Mouse (Mus musculus): ENCODE results near the gene Nrxn2. TPM values are rescaled to one million over a fixed set of nuclear protein-coding genes. Genes with fewer than 3 reads are reported as not detected.

Nrxn2 gene
- polyA plus RNA-seq, 1 experiment = 0.09 TPM

GRCm38 (mm10) chr19:6407109-6407508 lies 11.4 kb upstream of the Nrxn2 start:
- H3K79me3 ChIP-seq (ENCODE audit: low read depth) = no peaks in the 10 kb centered on the region
- no peak for TF ChIP-seq MYOG (IDR thresholded peaks at IDR 0.05; ENCODE audit: control insufficient read depth, extremely low read depth, insufficient read length)
- TF ChIP-seq CEBPB (IDR thresholded peaks at IDR 0.05; ENCODE audit: low read depth) = no peak
- TF ChIP-seq CTCF (IDR thresholded peaks at IDR 0.05; ENCODE audit: control insufficient read depth, insufficient read depth, insufficient read length) = no peak
- no peak for TF ChIP-seq USF1 (IDR thresholded peaks at IDR 0.05; ENCODE audit: low read depth)
- no peaks in the 10 kb centered on the region for H3K36me3 ChIP-seq (ENCODE audit: control insufficient read depth, insufficient read depth)
- H3K79me2 ChIP-seq (ENCODE audit: control insufficient read depth, insufficient read depth) = no peaks in the 10 kb centered on the region
- no peak overlapping the region for H3ac ChIP-seq (ENCODE audit: control insufficient read depth, insufficient read length, low read depth)
- peaks cover 53% of the 10 kb centered on the region for H3K27me3 ChIP-seq (ENCODE audit: control insufficient read depth, insufficient read depth, insufficient read length)
- no peak overlapping the region for H3K4me3 ChIP-seq (ENCODE audit: insufficient read depth, poor library complexity, severe bottlenecking)

- TF ChIP-seq CEBPB (IDR thresholded peaks at IDR 0.05; ENCODE audit: low read depth) (no peak), MAX (IDR thresholded peaks at IDR 0.05) (no peak), USF1 (IDR thresholded peaks at IDR 0.05; ENCODE audit: low read depth) (no peak), MYOG (IDR thresholded peaks at IDR 0.05; ENCODE audit: control insufficient read depth, extremely low read depth, insufficient read length) (no peak), CTCF (IDR thresholded peaks at IDR 0.05; ENCODE audit: control insufficient read depth, insufficient read depth, insufficient read length) (no peak), MYOD1 (IDR thresholded peaks at IDR 0.05; ENCODE audit: control insufficient read depth, insufficient read length, low read depth) (no peak), FOSL1 (IDR thresholded peaks at IDR 0.05; ENCODE audit: insufficient read depth, low read length, poor library complexity, severe bottlenecking) (no peak)
- Histone ChIP-seq H3K36me3 (ENCODE audit: control insufficient read depth, insufficient read depth) (no peaks in the 10 kb centered on the region), H3K79me3 (ENCODE audit: low read depth) (no peaks in the 10 kb centered on the region), H3K79me2 (ENCODE audit: control insufficient read depth, insufficient read depth) (no peaks in the 10 kb centered on the region), H3K27me3 (ENCODE audit: control insufficient read depth, insufficient read depth, insufficient read length) (peaks cover 54% of the 10 kb centered on the region), H3ac (ENCODE audit: control insufficient read depth, insufficient read length, low read depth) (no peak overlapping the region), H3K4me3 (ENCODE audit: insufficient read depth, poor library complexity, severe bottlenecking) (no peak overlapping the region)
Measured at GRCm38 (mm10) chr19:6407816-6408510, 10.6 kb upstream of the Nrxn2 start.

- Histone ChIP-seq H3K79me3 (ENCODE audit: low read depth) (no peaks in the 10 kb centered on the region), H3K79me2 (ENCODE audit: control insufficient read depth, insufficient read depth) (no peaks in the 10 kb centered on the region), H3ac (ENCODE audit: control insufficient read depth, insufficient read length, low read depth) (no peak overlapping the region), H3K4me3 (ENCODE audit: insufficient read depth, poor library complexity, severe bottlenecking) (no peak overlapping the region), H3K36me3 (ENCODE audit: control insufficient read depth, insufficient read depth) (no peaks in the 10 kb centered on the region), H3K27me3 (ENCODE audit: control insufficient read depth, insufficient read depth, insufficient read length) (peaks cover 62% of the 10 kb centered on the region)
- TF ChIP-seq MAX (IDR thresholded peaks at IDR 0.05) (no peak), FOSL1 (IDR thresholded peaks at IDR 0.05; ENCODE audit: insufficient read depth, low read length, poor library complexity, severe bottlenecking) (no peak), CTCF (IDR thresholded peaks at IDR 0.05; ENCODE audit: control insufficient read depth, insufficient read depth, insufficient read length) (no peak), CEBPB (IDR thresholded peaks at IDR 0.05; ENCODE audit: low read depth) (no peak), MYOG (IDR thresholded peaks at IDR 0.05; ENCODE audit: control insufficient read depth, extremely low read depth, insufficient read length) (no peak), USF1 (IDR thresholded peaks at IDR 0.05; ENCODE audit: low read depth) (no peak), MYOD1 (IDR thresholded peaks at IDR 0.05; ENCODE audit: control insufficient read depth, insufficient read length, low read depth) (no peak)
Measured at GRCm38 (mm10) chr19:6408749-6409148, 9.8 kb upstream of the Nrxn2 start.

GRCm38 (mm10) chr19:6409176-6409575 lies 9.4 kb upstream of the Nrxn2 start:
- no peaks in the 10 kb centered on the region for H3K79me2 ChIP-seq (ENCODE audit: control insufficient read depth, insufficient read depth)
- no peak for TF ChIP-seq MYOG (IDR thresholded peaks at IDR 0.05; ENCODE audit: control insufficient read depth, extremely low read depth, insufficient read length)
- no peak for TF ChIP-seq USF1 (IDR thresholded peaks at IDR 0.05; ENCODE audit: low read depth)
- no peak for TF ChIP-seq CTCF (IDR thresholded peaks at IDR 0.05; ENCODE audit: control insufficient read depth, insufficient read depth, insufficient read length)
- no peak for TF ChIP-seq CEBPB (IDR thresholded peaks at IDR 0.05; ENCODE audit: low read depth)
- no peak for TF ChIP-seq MAX (IDR thresholded peaks at IDR 0.05)
- no peak for TF ChIP-seq FOSL1 (IDR thresholded peaks at IDR 0.05; ENCODE audit: insufficient read depth, low read length, poor library complexity, severe bottlenecking)
- no peak for TF ChIP-seq MYOD1 (IDR thresholded peaks at IDR 0.05; ENCODE audit: control insufficient read depth, insufficient read length, low read depth)
- peaks cover 66% of the 10 kb centered on the region for H3K27me3 ChIP-seq (ENCODE audit: control insufficient read depth, insufficient read depth, insufficient read length)
- no peak overlapping the region for H3ac ChIP-seq (ENCODE audit: control insufficient read depth, insufficient read length, low read depth)
- no peaks in the 10 kb centered on the region for H3K79me3 ChIP-seq (ENCODE audit: low read depth)
- H3K4me3 ChIP-seq (ENCODE audit: insufficient read depth, poor library complexity, severe bottlenecking) = no peak overlapping the region
- H3K36me3 ChIP-seq (ENCODE audit: control insufficient read depth, insufficient read depth) = no peaks in the 10 kb centered on the region

GRCm38 (mm10) chr19:6409936-6410335 lies 8.6 kb upstream of the Nrxn2 start:
- H3K4me3 ChIP-seq (ENCODE audit: insufficient read depth, poor library complexity, severe bottlenecking) = no peak overlapping the region
- no peaks in the 10 kb centered on the region for H3K79me2 ChIP-seq (ENCODE audit: control insufficient read depth, insufficient read depth)
- no peak for TF ChIP-seq MAX (IDR thresholded peaks at IDR 0.05)
- no peak for TF ChIP-seq USF1 (IDR thresholded peaks at IDR 0.05; ENCODE audit: low read depth)
- no peak for TF ChIP-seq MYOD1 (IDR thresholded peaks at IDR 0.05; ENCODE audit: control insufficient read depth, insufficient read length, low read depth)
- TF ChIP-seq CEBPB (IDR thresholded peaks at IDR 0.05; ENCODE audit: low read depth) = no peak
- TF ChIP-seq CTCF (IDR thresholded peaks at IDR 0.05; ENCODE audit: control insufficient read depth, insufficient read depth, insufficient read length) = no peak
- no peak for TF ChIP-seq FOSL1 (IDR thresholded peaks at IDR 0.05; ENCODE audit: insufficient read depth, low read length, poor library complexity, severe bottlenecking)
- no peak for TF ChIP-seq MYOG (IDR thresholded peaks at IDR 0.05; ENCODE audit: control insufficient read depth, extremely low read depth, insufficient read length)
- no peak overlapping the region for H3ac ChIP-seq (ENCODE audit: control insufficient read depth, insufficient read length, low read depth)
- peaks cover 65% of the 10 kb centered on the region for H3K27me3 ChIP-seq (ENCODE audit: control insufficient read depth, insufficient read depth, insufficient read length)
- H3K79me3 ChIP-seq (ENCODE audit: low read depth) = no peaks in the 10 kb centered on the region
- no peaks in the 10 kb centered on the region for H3K36me3 ChIP-seq (ENCODE audit: control insufficient read depth, insufficient read depth)
